Mouse (Mus musculus) kidney, adult 2 months (tissue): ENCODE results near the gene Wdr62. TPM values are rescaled to one million over a fixed set of nuclear protein-coding genes. Genes with fewer than 3 reads are reported as not detected.
A peak's percentile ranks its signal among the peaks of the same experiment; 100 is the strongest.
"Not testable (repeated sequence)": the region's sequence is repeated elsewhere in the genome, so short reads cannot be mapped to it uniquely, and the experiment has no call there.

Experiments used
- DNase-seq: peaks from one replicate; pipeline ENCODE4 v3.0.0; 2021
- H3K27ac ChIP-seq: fragments of 200-500 bp; 2 replicates; pipeline ENCODE4 v1.5.1; 2012; ENCODE audit warnings: low read depth, low read length, control low read depth, inconsistent platforms; ENCODE audit not compliant: insufficient read depth
- H3K27me3 ChIP-seq: fragments of 200-500 bp; replicated peaks from 2 replicates; pipeline ENCODE4 v1.6.1; 2012; ENCODE audit warnings: mild to moderate bottlenecking, moderate library complexity, low read length, inconsistent platforms; ENCODE audit not compliant: control insufficient read depth, insufficient read depth
- H3K36me3 ChIP-seq: fragments of 200-500 bp; 2 replicates; pipeline ENCODE4 v1.6.1; 2012; ENCODE audit warnings: mild to moderate bottlenecking, moderate library complexity, low read length, inconsistent platforms; ENCODE audit not compliant: control insufficient read depth, insufficient read depth
- H3K4me1 ChIP-seq: fragments of 200-500 bp; 2 replicates; pipeline ENCODE4 v1.6.1; 2011; ENCODE audit warnings: low read length; ENCODE audit not compliant: control insufficient read depth, insufficient read depth
- H3K4me3 ChIP-seq: fragments of 200-500 bp; 2 replicates; pipeline ENCODE4 v1.5.1; 2011; ENCODE audit warnings: mild to moderate bottlenecking, low read depth, low read length, control low read depth; ENCODE audit not compliant: insufficient read depth
- CTCF ChIP-seq: fragments of 200-500 bp; conservative IDR thresholded peaks from 2 replicates; pipeline ENCODE4 v1.5.1; 2011; ENCODE audit warnings: low read depth, mild to moderate bottlenecking, control low read depth, low read length, moderate library complexity, mixed read lengths; ENCODE audit not compliant: insufficient read depth, insufficient read length
- POLR2A ChIP-seq: fragments of 200-500 bp; IDR thresholded peaks from one replicate; pipeline ENCODE4 v1.6.1; 2011; ENCODE audit warnings: low read depth, low read length, control low read depth
- WGBS: fragments of 180-500 bp; shearing (Covaris S2); methylation state at CpG from one replicate; pipeline ENCODE4 v1.1.7; 2018; 5-methylcytosine and 5-hydroxymethylcytosine counted together
- polyA plus RNA-seq: library from polyadenylated mRNA; depleted of rRNA; stranded (reverse); fragments of >200 nt; gene quantifications from 2 replicates; pipeline ENCODE4 v1.2.3, GENCODE M21; 2012

Wdr62 gene
- polyA plus RNA-seq, 1 experiment, result 5.8 TPM

DNA sequence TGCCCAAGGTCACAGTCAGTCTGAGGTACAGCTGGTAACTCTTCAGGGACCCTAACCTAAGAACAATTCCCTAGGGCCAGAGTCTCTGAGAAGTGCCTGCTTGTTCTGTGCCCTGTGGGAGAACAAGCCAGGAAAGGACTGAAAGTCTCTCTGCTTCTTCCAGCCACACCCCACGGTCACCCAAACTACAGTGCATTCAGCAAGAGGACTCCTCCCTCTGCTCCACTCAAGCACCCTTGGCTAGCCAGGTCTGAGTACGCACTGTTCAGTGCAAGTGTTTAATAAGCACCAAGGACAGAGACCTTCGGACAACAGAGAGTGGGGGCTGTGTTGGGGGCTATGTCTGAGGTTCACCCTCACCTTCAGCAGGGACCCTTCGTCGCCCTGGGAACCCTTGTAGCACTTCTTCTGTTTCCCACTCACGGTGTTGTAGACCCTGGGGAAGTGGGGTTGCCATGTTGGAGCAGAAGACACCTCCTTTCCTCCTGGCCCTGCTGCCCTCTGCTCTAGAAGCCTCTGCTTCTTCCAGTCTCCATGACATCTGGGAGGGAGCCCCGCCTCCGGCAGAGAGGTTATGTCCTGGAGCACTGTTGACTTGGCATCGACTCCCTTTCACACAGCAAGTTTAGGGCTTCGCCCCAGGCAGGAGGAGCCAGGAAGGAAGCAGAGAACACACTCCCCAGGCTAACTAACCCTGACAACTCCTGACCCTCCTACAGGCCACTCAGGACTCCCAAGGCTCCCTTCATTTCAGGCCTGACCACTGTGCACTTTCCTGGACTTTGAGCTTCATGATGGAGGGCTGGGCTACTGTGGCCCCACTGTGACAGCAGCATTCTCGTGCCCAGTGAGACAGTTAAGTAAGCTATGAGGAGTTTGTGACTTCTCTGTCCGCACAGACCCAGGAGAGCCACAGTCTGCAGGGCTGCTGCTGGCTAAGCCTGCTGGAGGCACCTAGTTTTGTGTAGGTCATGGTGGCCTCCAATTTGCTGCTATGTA, 28.0 kb downstream of the Wdr62 start:
- DNase-seq, result peak; percentile 82

DNA sequence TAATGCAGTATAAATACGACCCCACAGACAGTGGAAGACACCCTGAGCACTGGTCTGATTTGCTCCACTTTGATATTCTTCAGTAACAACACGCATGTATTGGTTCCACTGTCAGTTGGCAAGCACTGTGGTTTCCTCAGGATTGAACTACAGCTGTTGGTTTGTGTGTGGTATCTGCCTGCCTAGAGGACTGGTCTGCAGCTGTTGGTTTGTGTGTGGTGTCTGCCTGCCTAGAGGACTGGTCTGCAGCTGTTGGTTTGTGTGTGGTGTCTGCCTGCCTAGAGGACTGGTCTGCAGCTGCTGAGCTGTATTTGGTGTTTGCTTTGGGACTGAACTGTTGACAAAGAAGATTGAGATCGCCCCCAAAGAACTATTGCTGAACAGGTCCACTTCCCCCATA, 42.8 kb downstream of the Wdr62 start:
- WGBS, result 90% methylated on average over 3 of the region's 3 CpGs
- not testable (repeated sequence) for DNase-seq, H3K27me3 ChIP-seq

More for the DNA sequence above, 28.0 kb downstream of the Wdr62 start:
- no peak overlapping the region for H3K27ac ChIP-seq
- TF ChIP-seq CTCF, result no peak
- no peak for TF ChIP-seq POLR2A
- no peaks in the 10 kb centered on the region for H3K27me3 ChIP-seq
- no peaks in the 10 kb centered on the region for H3K36me3 ChIP-seq
- H3K4me1 ChIP-seq, result peaks cover 7% of the 10 kb centered on the region; the same call in 1 of the 2 replicates
- H3K4me3 ChIP-seq, result no peak overlapping the region
- WGBS, result 60% methylated on average over 12 of the region's 12 CpGs

DNA sequence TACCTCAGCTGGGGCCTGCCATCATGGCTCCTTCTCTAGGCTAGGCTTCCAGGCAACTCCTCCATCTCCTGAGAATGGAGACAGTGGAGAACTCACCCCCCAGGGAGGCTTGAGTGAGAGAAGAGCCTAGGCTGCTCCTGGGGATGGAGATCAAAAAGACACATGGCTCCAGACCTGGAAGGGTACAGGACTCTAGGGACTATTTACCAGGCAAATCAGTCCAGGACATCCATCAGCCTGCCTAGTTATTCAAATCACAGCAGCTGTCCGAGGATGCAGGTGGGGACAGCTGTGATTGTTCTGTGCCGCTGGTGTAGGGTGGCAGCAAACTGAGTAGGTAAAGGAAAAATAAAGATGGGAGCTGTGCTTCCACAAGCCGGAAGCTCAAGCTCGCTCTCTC, 44.6 kb downstream of the Wdr62 start, which contains the start of gene Ovol3:
Gene Ovol3 (minus strand): TSS at position 101 of the 400 bp plus-strand sequence.
- Histone ChIP-seq H3K27me3 (no peaks in the 10 kb centered on the region), H3K4me3 (no peak within 1 kb of the TSS), H3K27ac (0 out of 2 replicates have a peak within 1 kb of the TSS, but pooled peaks have one; percentile 6), H3K4me1 (peaks cover 11% of the 10 kb centered on the region; the same call in 1 of the 2 replicates), H3K36me3 (no peaks in the 10 kb centered on the region)
- no peak for DNase-seq
- 84% methylated on average over 4 of the region's 4 CpGs for WGBS
- TF ChIP-seq POLR2A (no peak), CTCF (no peak)

More for the DNA sequence above, 42.8 kb downstream of the Wdr62 start:
- H3K36me3 ChIP-seq, H3K4me3 ChIP-seq, H3K27ac ChIP-seq: not testable (repeated sequence)
- H3K4me1 ChIP-seq, result peaks cover 11% of the 10 kb centered on the region; the same call in 1 of the 2 replicates

DNA sequence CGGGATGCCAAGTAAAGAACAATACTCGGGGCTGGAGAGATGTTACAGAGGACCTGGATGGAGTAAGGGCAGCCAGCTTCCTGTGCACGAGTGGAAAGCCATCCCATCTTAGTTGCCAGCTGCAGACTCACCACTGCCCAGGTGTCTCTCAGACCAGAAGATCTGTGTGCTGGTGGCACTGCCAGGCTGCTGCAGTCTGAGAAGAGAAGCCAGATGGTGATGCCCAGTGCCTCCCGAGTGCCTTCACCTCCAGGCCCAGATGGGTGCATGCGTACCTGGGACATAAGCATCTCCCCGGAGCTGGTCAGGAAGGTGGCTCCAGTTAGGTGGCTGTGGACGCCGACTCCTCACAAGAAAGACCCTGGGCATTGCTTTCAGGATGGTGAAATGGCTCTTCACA, 45.1 kb downstream of the Wdr62 start:
- DNase-seq, result no peak
- H3K4me1 ChIP-seq, result peaks cover 11% of the 10 kb centered on the region; the same call in 1 of the 2 replicates
- 86% methylated on average over 8 of the region's 8 CpGs for WGBS
- no peaks in the 10 kb centered on the region for H3K27me3 ChIP-seq
- H3K4me3 ChIP-seq, result no peak overlapping the region
- TF ChIP-seq POLR2A (no peak), CTCF (no peak)
- no peaks in the 10 kb centered on the region for H3K36me3 ChIP-seq
- no peak overlapping the region for H3K27ac ChIP-seq

DNA sequence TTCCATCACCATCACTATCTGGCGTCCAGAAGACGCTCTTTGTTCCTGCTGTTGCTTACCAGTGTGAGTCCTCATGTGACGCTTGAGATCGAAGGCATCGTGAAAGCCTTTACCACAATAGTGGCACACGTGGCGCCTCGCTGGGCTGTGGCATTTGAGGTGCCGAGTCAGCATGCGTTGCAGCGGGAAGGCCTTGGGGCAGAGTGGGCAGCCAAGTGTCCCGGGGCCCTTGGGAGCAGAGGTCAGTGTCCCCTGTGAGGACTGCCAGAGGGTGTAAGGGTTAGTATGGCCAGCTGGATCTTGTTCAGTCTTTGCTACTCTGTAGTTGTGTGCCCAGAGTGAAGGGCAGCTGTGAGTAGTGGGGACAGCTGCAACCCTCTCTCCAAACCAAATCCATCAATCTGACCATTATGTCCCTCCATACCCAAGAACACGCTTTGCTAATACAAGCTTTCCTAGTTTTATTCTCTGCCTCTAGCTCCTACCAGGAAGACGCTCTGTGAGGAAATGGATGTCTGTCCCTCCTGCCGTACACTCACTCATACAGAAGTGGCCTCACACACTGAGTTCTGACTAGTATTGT, 45.9 kb downstream of the Wdr62 start:
- H3K36me3 ChIP-seq, result no peaks in the 10 kb centered on the region
- H3K4me3 ChIP-seq, result no peak overlapping the region
- no peaks in the 10 kb centered on the region for H3K27me3 ChIP-seq
- DNase-seq, result peak; percentile 94
- 0 out of 2 replicates have a peak overlapping the region, but pooled peaks have one; percentile 6 for H3K27ac ChIP-seq
- peaks cover 11% of the 10 kb centered on the region; the same call in 1 of the 2 replicates for H3K4me1 ChIP-seq
- 64% methylated on average over 15 of the region's 15 CpGs for WGBS
- TF ChIP-seq POLR2A (no peak), CTCF (no peak)

DNA sequence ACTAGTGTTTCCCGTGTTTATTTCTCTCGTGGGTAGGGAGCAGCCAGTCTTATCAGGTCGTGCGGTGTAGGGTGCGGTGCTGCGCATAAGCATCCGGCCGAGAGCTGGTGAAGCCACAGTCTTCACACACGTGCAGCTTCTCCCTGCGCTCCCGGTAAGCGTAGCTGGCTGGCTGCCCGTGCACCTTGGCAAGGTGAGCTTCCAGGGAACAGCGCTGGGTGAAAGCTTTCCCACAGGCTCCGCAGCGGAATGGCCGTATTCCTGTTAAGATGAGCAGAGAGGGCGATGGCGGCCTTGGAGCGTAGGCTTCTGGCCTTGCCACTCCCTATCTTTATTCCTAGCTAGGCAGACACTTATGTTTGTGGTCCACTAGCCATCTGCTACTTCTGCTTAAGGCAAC, 46.8 kb downstream of the Wdr62 start:
- DNase-seq, result peak; percentile 65
- H3K4me1 ChIP-seq, result peaks cover 11% of the 10 kb centered on the region; the same call in 1 of the 2 replicates
- no peaks in the 10 kb centered on the region for H3K27me3 ChIP-seq
- no peaks in the 10 kb centered on the region for H3K36me3 ChIP-seq
- H3K27ac ChIP-seq, result no peak overlapping the region
- TF ChIP-seq CTCF (no peak), POLR2A (no peak)
- H3K4me3 ChIP-seq, result no peak overlapping the region
- WGBS, result 73% methylated on average over 20 of the region's 20 CpGs
